Mouse (Mus musculus) CH12.LX (cell line): ENCODE measurements around the gene 4921501E09Rik. TPM values are rescaled to one million over a fixed set of nuclear protein-coding genes. Genes with fewer than 3 reads are reported as not detected.

Experiments used
- DNase-seq: peaks from one replicate; pipeline ENCODE4 v3.0.0-alpha.2; 2013; ENCODE audit errors: extremely low read depth
- H3K27ac ChIP-seq: 2 replicates; pipeline ENCODE4 v1.5.1; 2012; ENCODE audit warnings: low read depth, mild to moderate bottlenecking, control low read depth, moderate library complexity; ENCODE audit not compliant: insufficient read depth
- H3K27me3 ChIP-seq: replicated peaks from 2 replicates; pipeline ENCODE3; 2012; ENCODE audit warnings: inconsistent platforms
- H3K36me3 ChIP-seq, 2 experiments: replicated peaks in 1 of 2; 2 replicates each; pipeline versions ENCODE3 to v1.6.1; 2012; ENCODE audit warnings: inconsistent platforms in 1 of 2, low read length in 1 of 2, mild to moderate bottlenecking in 1 of 2, mixed read lengths in 1 of 2, moderate library complexity in 1 of 2; ENCODE audit not compliant: control insufficient read depth in 1 of 2, insufficient read depth in 1 of 2
- H3K4me1 ChIP-seq, 2 experiments: 2 replicates each; pipeline ENCODE4 v1.6.1; 2012; ENCODE audit warnings: inconsistent platforms in 1 of 2, moderate library complexity in 1 of 2; ENCODE audit not compliant: insufficient read depth in 2 of 2, control insufficient read depth in 1 of 2
- H3K4me2 ChIP-seq: 2 replicates; pipeline ENCODE4 v1.6.1; 2012; ENCODE audit warnings: low read depth, mild to moderate bottlenecking, control low read depth; ENCODE audit not compliant: poor library complexity, insufficient read depth, severe bottlenecking
- H3K4me3 ChIP-seq, 3 experiments: fragments of 150-350 bp in 1 of 3; sonication (generic) in 1 of 3; replicated peaks in 1 of 3; 2 replicates each; pipeline versions ENCODE3 to v1.5.1; 2011 to 2012; ENCODE audit warnings: low read depth in 2 of 3, low read length in 2 of 3, mild to moderate bottlenecking in 2 of 3, moderate library complexity in 2 of 3, control low read depth in 1 of 3, improper control_type of control experiment in 1 of 3, inconsistent platforms in 1 of 3, mixed read lengths in 1 of 3; ENCODE audit not compliant: poor library complexity in 1 of 3
- H3K79me2 ChIP-seq: replicated peaks from 2 replicates; pipeline ENCODE4 v1.6.1; 2012; ENCODE audit warnings: mild to moderate bottlenecking, moderate library complexity; ENCODE audit not compliant: control insufficient read depth, poor library complexity, insufficient read depth, severe bottlenecking; ENCODE audit errors: extremely low read depth
- H3K9ac ChIP-seq: 2 replicates; pipeline ENCODE4 v1.6.1; 2012; ENCODE audit warnings: low read depth, mild to moderate bottlenecking, control low read depth, moderate library complexity; ENCODE audit not compliant: insufficient read depth
- H3K9me3 ChIP-seq: replicated peaks from 2 replicates; pipeline ENCODE3; 2012; ENCODE audit warnings: low read length, inconsistent platforms, mixed read lengths
- CHD1 ChIP-seq: IDR thresholded peaks from 2 replicates; pipeline ENCODE4 v1.6.1; 2012; ENCODE audit warnings: low read depth, low read length, improper control_type of control experiment, inconsistent platforms
- CHD2 ChIP-seq: IDR thresholded peaks from 2 replicates; pipeline ENCODE4 v1.6.1; 2011; ENCODE audit warnings: low read length, improper control_type of control experiment
- CTCF ChIP-seq, 2 experiments: IDR thresholded peaks in 1 of 2; conservative IDR thresholded peaks in 1 of 2; 2 replicates each; pipeline ENCODE4 v1.5.1; 2011 to 2012; ENCODE audit warnings: low read depth in 2 of 2, low read length in 2 of 2, improper control_type of control experiment in 1 of 2, inconsistent platforms in 1 of 2, mild to moderate bottlenecking in 1 of 2, moderate library complexity in 1 of 2
- ELF1 ChIP-seq: IDR thresholded peaks from 2 replicates; pipeline ENCODE4 v1.6.1; 2014; ENCODE audit warnings: low read depth, mild to moderate bottlenecking, inconsistent platforms, low read length, improper control_type of control experiment
- GABPA ChIP-seq: IDR thresholded peaks from 2 replicates; pipeline ENCODE4 v1.6.1; 2012; ENCODE audit warnings: low read depth, low read length, improper control_type of control experiment, inconsistent platforms; ENCODE audit not compliant: insufficient replicate concordance
- HCFC1 ChIP-seq: IDR thresholded peaks from 2 replicates; pipeline ENCODE4 v1.6.1; 2012; ENCODE audit warnings: low read depth, mild to moderate bottlenecking, inconsistent platforms, low read length, improper control_type of control experiment
- IRF4 ChIP-seq: IDR thresholded peaks from 2 replicates; pipeline ENCODE4 v1.6.1; 2014; ENCODE audit warnings: low read depth, mild to moderate bottlenecking, inconsistent platforms, low read length, improper control_type of control experiment
- MAZ ChIP-seq: IDR thresholded peaks from 2 replicates; pipeline ENCODE4 v1.6.1; 2012; ENCODE audit warnings: low read depth, mild to moderate bottlenecking, inconsistent platforms, low read length, improper control_type of control experiment, moderate library complexity
- NELFE ChIP-seq: IDR thresholded peaks from 2 replicates; pipeline ENCODE4 v1.6.1; 2011; ENCODE audit warnings: low read depth, low read length, improper control_type of control experiment
- NRF1 ChIP-seq: IDR thresholded peaks from 2 replicates; pipeline ENCODE4 v1.6.1; 2014; ENCODE audit warnings: low read depth, mild to moderate bottlenecking, inconsistent platforms, low read length, improper control_type of control experiment, moderate library complexity
- PAX5 ChIP-seq: IDR thresholded peaks from 2 replicates; pipeline ENCODE4 v1.6.1; 2012; ENCODE audit warnings: low read length, inconsistent platforms, mixed read lengths
- POLR2A ChIP-seq: IDR thresholded peaks from 2 replicates; pipeline ENCODE4 v1.6.1; 2011; ENCODE audit warnings: low read depth, mild to moderate bottlenecking, improper control_type of control experiment, low read length
- POLR2AphosphoS2 ChIP-seq: IDR thresholded peaks from 2 replicates; pipeline ENCODE4 v1.6.1; 2011; ENCODE audit warnings: low read depth, low read length, improper control_type of control experiment
- RAD21 ChIP-seq: IDR thresholded peaks from 2 replicates; pipeline ENCODE4 v1.6.1; 2011; ENCODE audit warnings: low read depth, mild to moderate bottlenecking, low read length, improper control_type of control experiment, moderate library complexity
- SIN3A ChIP-seq: IDR thresholded peaks from 2 replicates; pipeline ENCODE4 v1.6.1; 2012; ENCODE audit warnings: low read length, improper control_type of control experiment, inconsistent platforms
- TBP ChIP-seq: conservative IDR thresholded peaks from 2 replicates; pipeline ENCODE4 v1.6.1; 2011; ENCODE audit warnings: low read depth, low read length, improper control_type of control experiment
- TCF12 ChIP-seq: IDR thresholded peaks from 2 replicates; pipeline ENCODE4 v1.6.1; 2014; ENCODE audit warnings: low read depth, mild to moderate bottlenecking, inconsistent platforms, low read length, improper control_type of control experiment
- UBTF ChIP-seq: IDR thresholded peaks from 2 replicates; pipeline ENCODE4 v1.6.1; 2012; ENCODE audit warnings: low read depth, mild to moderate bottlenecking, inconsistent platforms, low read length, improper control_type of control experiment, moderate library complexity
- USF2 ChIP-seq: conservative IDR thresholded peaks from 2 replicates; pipeline ENCODE4 v1.6.1; 2011; ENCODE audit warnings: low read depth, low read length, improper control_type of control experiment
- ZC3H11A ChIP-seq: IDR thresholded peaks from 2 replicates; pipeline ENCODE4 v1.6.1; 2012; ENCODE audit warnings: low read depth, mild to moderate bottlenecking, inconsistent platforms, low read length, improper control_type of control experiment
- dilution Hi-C: fragments of 300-500 bp; cut with MboI; formaldehyde crosslinking; loops from 2 replicates; pipeline ENCODE4 v1.14.3; 2020; ENCODE audit warnings: low sequenced_read_pairs; ENCODE audit not compliant: extremely low pct_unique_long_range_greater_than_20kb, extremely low pct_ligation_motif_present
- in situ Hi-C: fragments of 300-500 bp; cut with MboI; formaldehyde crosslinking; loops from 3 replicates; pipeline ENCODE4 v1.14.3; 2019; ENCODE audit warnings: low sequenced_read_pairs, low pct_ligation_motif_present, low pct_unique_long_range_greater_than_20kb, mixed read lengths
- polyA plus RNA-seq: library from polyadenylated mRNA; unstranded; fragments of >175 nt; gene quantifications from 2 replicates; pipeline ENCODE4 v1.2.1, GENCODE M21; 2012; ENCODE audit warnings: low read depth; ENCODE audit not compliant: insufficient read length
- total RNA-seq, 2 experiments: library from RNA; depleted of rRNA; stranded (reverse); fragments of 300-350 nt in 1 of 2; fragments of >200 nt in 1 of 2; gene quantifications; 2 replicates each; pipeline ENCODE4 v1.2.3; 2012 to 2014

4921501E09Rik gene
- total and polyA plus RNA-seq, 3 experiments, result not detected

- no peak for DNase-seq
- Histone ChIP-seq H3K27ac (no peak overlapping the region), H3K4me3 (no peak overlapping the region), H3K4me2 (no peak overlapping the region), H3K27me3 (peaks cover 16% of the 10 kb centered on the region)
- no peak for TF ChIP-seq ELF1
- no peak for TF ChIP-seq POLR2AphosphoS2
- TF ChIP-seq POLR2A, result no peak
- TF ChIP-seq IRF4, result no peak
- no peak for TF ChIP-seq USF2
- no peak for TF ChIP-seq CHD2
- TF ChIP-seq ZC3H11A, result no peak
- TF ChIP-seq CHD1, result no peak
- TF ChIP-seq, all 38 proteins: peak for 0
- no peaks in the 10 kb centered on the region for H3K79me2 ChIP-seq
- no peak overlapping the region for H3K9ac ChIP-seq
- dilution Hi-C loops (no loop called here), in situ Hi-C loops (no loop called here)
- H3K4me1 ChIP-seq, result no peaks in the 10 kb centered on the region
- no peaks in the 10 kb centered on the region for H3K9me3 ChIP-seq
- H3K36me3 ChIP-seq, result no peaks in the 10 kb centered on the region
These were observed 4.9 kb downstream of the 4921501E09Rik start for GRCm38 (mm10) chr17:33063001-33063400.

DNA sequence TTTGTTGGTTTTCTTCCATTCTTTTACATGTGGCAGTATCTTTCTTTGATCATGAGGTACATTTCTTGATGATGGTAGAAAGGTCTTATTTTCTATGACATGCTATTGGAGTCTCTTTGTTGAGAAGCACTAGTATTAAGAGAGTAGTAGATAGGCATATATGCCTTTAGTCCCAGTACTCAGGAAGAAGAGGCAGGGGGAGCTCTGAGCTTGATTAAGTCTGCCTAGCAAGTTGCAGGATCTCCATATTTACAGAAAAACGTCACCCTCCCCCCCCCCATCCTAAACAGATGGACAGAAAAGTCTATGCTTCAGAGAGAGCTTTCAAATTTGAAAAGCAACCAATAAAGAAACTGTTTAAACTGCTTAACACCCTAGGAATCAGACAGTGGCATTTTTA is 9.1 kb downstream of the 4921501E09Rik start:
- H3K9me3 ChIP-seq, result no peaks in the 10 kb centered on the region
- in situ Hi-C loops (no loop called here), dilution Hi-C loops (no loop called here)
- no peak overlapping the region for H3K27ac ChIP-seq
- no peak overlapping the region for H3K9ac ChIP-seq
- no peak overlapping the region for H3K4me3 ChIP-seq
- H3K27me3 ChIP-seq, result peaks cover 2% of the 10 kb centered on the region
- no peaks in the 10 kb centered on the region for H3K79me2 ChIP-seq
- H3K4me1 ChIP-seq, result no peaks in the 10 kb centered on the region
- peak; percentile 6 for DNase-seq
- H3K4me2 ChIP-seq, result no peak overlapping the region
- TF ChIP-seq NELFE (no peak), TBP (no peak), USF2 (no peak), ZC3H11A (no peak), ELF1 (no peak), NRF1 (no peak), MAZ (no peak), POLR2AphosphoS2 (no peak), IRF4 (no peak), RAD21 (peak; percentile 45), GABPA (no peak), CHD1 (no peak), UBTF (no peak), HCFC1 (no peak), TCF12 (no peak), CTCF (conservative IDR thresholded peaks at IDR 0.05 in 1 of 2, IDR thresholded peaks at IDR 0.05 in 1 of 2; ENCODE audit: low read depth in 2 of 2, low read length in 2 of 2) (peak in 1 of 2 experiments; percentile 52; a peak in 2 of 4 replicates), PAX5 (no peak), SIN3A (no peak)
- H3K36me3 ChIP-seq, result no peaks in the 10 kb centered on the region
